In the genomic region with DNA sequence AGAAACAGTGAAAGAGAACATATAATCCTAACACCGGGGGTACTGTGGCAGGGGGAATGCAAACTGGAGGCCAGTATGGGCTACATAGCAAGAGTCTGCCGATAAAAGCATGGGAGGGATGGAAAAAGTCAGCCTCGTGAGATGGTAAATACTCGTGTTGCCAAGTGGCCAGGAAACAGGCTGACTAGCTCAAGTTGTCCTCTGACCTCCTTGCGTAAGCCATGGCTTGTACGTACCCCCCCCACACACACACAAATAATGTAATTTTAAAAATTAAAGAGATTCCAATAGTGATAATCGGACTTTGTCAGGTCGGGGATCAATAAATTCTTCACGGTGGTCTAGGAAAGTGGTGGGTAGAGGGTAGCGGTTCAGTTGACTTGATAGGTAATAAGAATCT, we compare ENCODE assay signal across 8 mouse cellular contexts. TPM values are rescaled to one million over a fixed set of nuclear protein-coding genes. Genes with fewer than 3 reads are reported as not detected.
DNase-seq lines count a peak whose midpoint lies in the region; ATAC-seq and TF ChIP-seq lines count a peak whose summit lies in the region.

No protein-coding gene starts in this region.

- H3K4me3 ChIP-seq in thymus, adult 2 months (ENCODE audit: control insufficient read depth, insufficient read depth, low read length), result peak overlapping the region; percentile 94
- H3K4me3 ChIP-seq in intestine, embryonic 15.5 days (replicated peaks), result peak overlapping the region; percentile 57

- H3K4me1 ChIP-seq in thymus, adult 2 months (replicated peaks; ENCODE audit: control insufficient read depth, insufficient read depth, low read length), result peaks cover 28% of the 10 kb centered on the region
- peaks cover 31% of the 10 kb centered on the region for H3K4me1 ChIP-seq in intestine, embryonic 15.5 days (replicated peaks)

- H3K9ac ChIP-seq in intestine, embryonic 15.5 days, result peak overlapping the region; percentile 69

- no peaks in the 10 kb centered on the region for H3K9me3 ChIP-seq in intestine, embryonic 15.5 days

- TF ChIP-seq POLR2A in thymus, adult 2 months (IDR thresholded peaks at IDR 0.05; ENCODE audit: control insufficient read depth, extremely low read depth, insufficient read depth, low read length, poor library complexity), result no peak

- ATAC-seq in erythroblast, adult 5-6 weeks (replicated peaks; ENCODE audit: low FRiP score, poor library complexity, severe bottlenecking), result peak; percentile 35
- ATAC-seq in intestine, embryonic 15.5 days, result peak; percentile 14

- no peaks in the 10 kb centered on the region for H3K36me3 ChIP-seq in thymus, adult 2 months (ENCODE audit: control insufficient read depth, insufficient read depth, low read length)
- H3K36me3 ChIP-seq in intestine, embryonic 15.5 days, result no peaks in the 10 kb centered on the region

- H3K27me3 ChIP-seq in thymus, adult 2 months (ENCODE audit: control insufficient read depth, insufficient read depth, low read length), result peaks cover 23% of the 10 kb centered on the region; the same call in 1 of the 2 replicates
- H3K27me3 ChIP-seq in intestine, embryonic 15.5 days (replicated peaks), result peaks cover 22% of the 10 kb centered on the region

- H3K27ac ChIP-seq in thymus, adult 2 months (ENCODE audit: control insufficient read depth, insufficient read depth, low read length), result no peak overlapping the region
- peak overlapping the region; percentile 88 for H3K27ac ChIP-seq in intestine, embryonic 15.5 days

- no peak for TF ChIP-seq CTCF in thymus, adult 2 months (IDR thresholded peaks at IDR 0.05; ENCODE audit: borderline replicate concordance, control insufficient read depth, extremely low read depth, insufficient read depth, low read length, poor library complexity)

- WGBS in thymus, adult 2 months, result 2% methylated on average over 10 of the region's 10 CpGs
- WGBS in intestine, embryonic 15.5 days, result under 1% methylated on average over 10 of the region's 10 CpGs

- peak overlapping the region; percentile 78 for H3K4me2 ChIP-seq in intestine, embryonic 15.5 days (replicated peaks)

- no peak for DNase-seq in thymus, adult 2 months
- no peak for DNase-seq in thymus, postnatal 25 days
- DNase-seq in lung, postnatal 10 days, result peak; percentile 53
- no peak for DNase-seq in right cerebral cortex, postnatal 36 days (ENCODE audit: low spot score in 2 of 2)
- DNase-seq in natural killer cell, adult 2 months (ENCODE audit: low spot score in 2 of 2), result no peak
- DNase-seq in spleen, postnatal 14 days (ENCODE audit: low spot score in 2 of 2), result no peak

RNA-seq across cellular contexts. Expression of gene Polr3gl, which starts 0.6 kb away (rescaled TPM):
- polyA plus RNA-seq in thymus, adult 2 months (2012; rRNA removed), result 17.8 and 18.2 TPM in 2 replicates
- 7.3 and 17.7 TPM in 2 replicates for total RNA-seq in erythroblast, adult 5-6 weeks (2015; ENCODE audit: low replicate concordance)
- 3.9 and 16.5 TPM in 2 replicates for total RNA-seq in erythroblast, adult 5-6 weeks (2017; ENCODE audit: low replicate concordance)
- 26.5 and 31.3 TPM in 2 replicates for polyA plus RNA-seq in intestine, embryonic 15.5 days (2015; fragmentation: Nextera tagmentation; extraction: Ambion mirVana)

RNA-seq across cellular contexts. Expression of gene Ankrd34a, which starts 3.1 kb away (rescaled TPM):
- polyA plus RNA-seq in thymus, adult 2 months (2012; rRNA removed), result 0.18 and 0.49 TPM in 2 replicates
- not detected in 2 replicates for total RNA-seq in erythroblast, adult 5-6 weeks (2015; ENCODE audit: low replicate concordance)
- not detected in 2 replicates for total RNA-seq in erythroblast, adult 5-6 weeks (2017; ENCODE audit: low replicate concordance)
- 1.9 and 2.3 TPM in 2 replicates for polyA plus RNA-seq in intestine, embryonic 15.5 days (2015; fragmentation: Nextera tagmentation; extraction: Ambion mirVana)

RNA-seq across cellular contexts. Expression of gene Lix1l, which starts 7.6 kb away (rescaled TPM):
- 4.6 and 8.2 TPM in 2 replicates for polyA plus RNA-seq in thymus, adult 2 months (2012; rRNA removed)
- total RNA-seq in erythroblast, adult 5-6 weeks (2015; ENCODE audit: low replicate concordance), result not detected in 2 replicates
- not detected in 2 replicates for total RNA-seq in erythroblast, adult 5-6 weeks (2017; ENCODE audit: low replicate concordance)
- polyA plus RNA-seq in intestine, embryonic 15.5 days (2015; fragmentation: Nextera tagmentation; extraction: Ambion mirVana), result 4.8 and 5.7 TPM in 2 replicates

RNA-seq across cellular contexts. Expression of gene Gm16253, which starts 16.6 kb away (rescaled TPM):
- not detected in 2 replicates for polyA plus RNA-seq in thymus, adult 2 months (2012; rRNA removed)
- not detected in 2 replicates for total RNA-seq in erythroblast, adult 5-6 weeks (2015; ENCODE audit: low replicate concordance)
- not detected in 2 replicates for total RNA-seq in erythroblast, adult 5-6 weeks (2017; ENCODE audit: low replicate concordance)
- 0.67 and 1.5 TPM in 2 replicates for polyA plus RNA-seq in intestine, embryonic 15.5 days (2015; fragmentation: Nextera tagmentation; extraction: Ambion mirVana)

RNA-seq across cellular contexts. Expression of gene Txnip, which starts 35.6 kb away (rescaled TPM):
- polyA plus RNA-seq in thymus, adult 2 months (2012; rRNA removed), result 587 and 719 TPM in 2 replicates
- 125 and 174 TPM in 2 replicates for total RNA-seq in erythroblast, adult 5-6 weeks (2015; ENCODE audit: low replicate concordance)
- 113 and 122 TPM in 2 replicates for total RNA-seq in erythroblast, adult 5-6 weeks (2017; ENCODE audit: low replicate concordance)
- polyA plus RNA-seq in intestine, embryonic 15.5 days (2015; fragmentation: Nextera tagmentation; extraction: Ambion mirVana), result 136 and 146 TPM in 2 replicates
